Mouse (Mus musculus): ENCODE results near the gene Stx3. TPM values are rescaled to one million over a fixed set of nuclear protein-coding genes. Genes with fewer than 3 reads are reported as not detected.

The Stx3 gene
- total RNA-seq, 4 experiments from 2014 or later: 10.4 to 18.8 (median 14.2) TPM

DNA sequence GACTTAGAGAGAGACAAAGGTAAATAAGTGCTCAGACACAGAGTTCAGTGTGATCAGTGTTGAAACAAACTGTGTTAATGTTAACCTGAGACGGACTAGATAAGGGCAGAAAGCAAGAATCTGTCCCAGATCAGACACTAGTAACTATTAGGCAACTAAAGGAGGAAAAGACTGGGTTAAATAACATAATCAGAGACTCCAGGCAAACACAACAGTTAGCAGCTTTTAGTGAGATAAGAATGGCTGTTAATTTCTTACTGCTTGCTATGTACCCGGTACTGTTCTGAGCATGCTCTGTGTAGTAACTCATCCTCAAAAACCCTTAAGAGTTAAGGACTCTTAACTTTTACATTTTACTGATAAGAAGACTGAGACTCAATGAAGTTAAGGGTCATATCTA lies 93.3 kb downstream of the Stx3 start:
- DNase-seq: no peak

Other genes with a start within 250 kb of the Stx3 start
- 10 to 100 TPM in 1 of 4 experiments, 1 to 10 TPM in 3; 6.9 to 10.1 (median 8.8) TPM for gene Ms4a6d, start 214.6 kb downstream of the Stx3 start, total RNA-seq (2022)
- gene Ms4a2, start 195.7 kb downstream of the Stx3 start, total RNA-seq (2022): under 1 TPM in 1 of 4 experiments, not detected in 3; 0.52 TPM
- gene Ms4a3, start 178.6 kb downstream of the Stx3 start, total RNA-seq (2022): not detected
- under 1 TPM in 1 of 4 experiments, not detected in 3; 0.84 TPM for gene Oosp2, start 158.8 kb downstream of the Stx3 start, total RNA-seq (2022)
- 1 to 10 TPM in 2 of 4 experiments, not detected in 2; 5.4 to 5.5 TPM for gene Oosp1, start 128.3 kb downstream of the Stx3 start, total RNA-seq (2022)
- gene Oosp3, start 122.3 kb downstream of the Stx3 start, total RNA-seq (2022): not detected
- not detected for gene Gif, start 71.8 kb downstream of the Stx3 start, total RNA-seq (2022)
- 10 to 100 TPM; 68.1 to 71.4 (median 68.8) TPM for gene Mrpl16, start 49.0 kb downstream of the Stx3 start, total RNA-seq (2022)
- gene Olfr1417, start 19.8 kb upstream of the Stx3 start, total RNA-seq (2022): not detected
- gene Olfr1418, start 41.7 kb upstream of the Stx3 start, total RNA-seq (2022): not detected
- not detected for gene Olfr1419, start 55.7 kb upstream of the Stx3 start, total RNA-seq (2022)
- not detected for gene Olfr1420, start 67.2 kb upstream of the Stx3 start, total RNA-seq (2022)
- 10 to 100 TPM; 23.1 to 28.0 (median 25.6) TPM for gene Patl1, start 93.0 kb upstream of the Stx3 start, total RNA-seq (2022)
- 100 to 1,000 TPM in 2 of 4 experiments, 10 to 100 TPM in 2; 96.8 to 109 (median 102) TPM for gene Osbp, start 146.5 kb upstream of the Stx3 start, total RNA-seq (2022)
- not detected for gene Olfr1423, start 221.9 kb upstream of the Stx3 start, total RNA-seq (2022)
- not detected for gene Olfr1424, start 243.3 kb upstream of the Stx3 start, total RNA-seq (2022)

All from adrenal gland, adult 8-10 months (tissue).